Mouse (Mus musculus) layer of hippocampus, adult 2 months (tissue): ENCODE results near the gene Rcc1l. TPM values are rescaled to one million over a fixed set of nuclear protein-coding genes. Genes with fewer than 3 reads are reported as not detected.

Experiments
- DNase-seq, 2 experiments: peaks; one replicate each; pipeline ENCODE4 v3.0.0; 2022; ENCODE audit warnings: low spot score in 2 of 2
- H3K27ac ChIP-seq: fragments of 200-600 bp; 2 replicates; pipeline ENCODE4 v1.8.1; 2022
- H3K4me3 ChIP-seq: fragments of 200-600 bp; 2 replicates; pipeline ENCODE4 v1.8.1; 2022; ENCODE audit warnings: mild to moderate bottlenecking
- CTCF ChIP-seq: fragments of 200-600 bp; conservative IDR thresholded peaks from 2 replicates; pipeline ENCODE4 v1.8.1; 2022; ENCODE audit warnings: antibody characterized with exemption, mild to moderate bottlenecking, moderate library complexity
- total RNA-seq, 2 experiments: library from RNA; stranded (reverse); gene quantifications; 2 replicates each; pipeline ENCODE4 v1.2.3; 2021

Gene Rcc1l
- total RNA-seq, 2 experiments from 2014 or later, result 15.9 to 16.4 TPM

DNA sequence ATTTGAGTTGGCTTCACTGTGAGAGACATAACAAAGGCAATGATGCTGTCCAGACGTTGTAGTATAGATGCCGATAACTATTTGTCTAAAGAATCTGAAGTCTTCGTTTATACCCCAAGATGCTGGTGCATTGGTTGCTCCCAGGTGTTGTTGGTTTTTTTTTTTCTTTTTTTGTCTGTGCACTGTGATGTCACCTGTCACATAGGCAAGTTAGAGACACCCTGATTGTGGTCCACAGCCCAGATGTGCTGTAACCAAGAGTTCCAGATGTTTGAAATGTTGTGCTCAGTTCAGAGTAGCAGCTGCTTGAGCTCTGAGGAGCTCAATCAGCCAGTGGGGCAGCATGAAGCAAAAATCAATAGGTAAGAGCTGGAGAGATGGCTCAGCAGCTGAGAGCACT is 9.5 kb upstream of the Rcc1l start:
- TF ChIP-seq CTCF, result no peak
- H3K27ac ChIP-seq, result peak overlapping the region; percentile 95; the same call in 1 of the 2 replicates
- H3K4me3 ChIP-seq, result no peak overlapping the region
- no peak for DNase-seq

DNA sequence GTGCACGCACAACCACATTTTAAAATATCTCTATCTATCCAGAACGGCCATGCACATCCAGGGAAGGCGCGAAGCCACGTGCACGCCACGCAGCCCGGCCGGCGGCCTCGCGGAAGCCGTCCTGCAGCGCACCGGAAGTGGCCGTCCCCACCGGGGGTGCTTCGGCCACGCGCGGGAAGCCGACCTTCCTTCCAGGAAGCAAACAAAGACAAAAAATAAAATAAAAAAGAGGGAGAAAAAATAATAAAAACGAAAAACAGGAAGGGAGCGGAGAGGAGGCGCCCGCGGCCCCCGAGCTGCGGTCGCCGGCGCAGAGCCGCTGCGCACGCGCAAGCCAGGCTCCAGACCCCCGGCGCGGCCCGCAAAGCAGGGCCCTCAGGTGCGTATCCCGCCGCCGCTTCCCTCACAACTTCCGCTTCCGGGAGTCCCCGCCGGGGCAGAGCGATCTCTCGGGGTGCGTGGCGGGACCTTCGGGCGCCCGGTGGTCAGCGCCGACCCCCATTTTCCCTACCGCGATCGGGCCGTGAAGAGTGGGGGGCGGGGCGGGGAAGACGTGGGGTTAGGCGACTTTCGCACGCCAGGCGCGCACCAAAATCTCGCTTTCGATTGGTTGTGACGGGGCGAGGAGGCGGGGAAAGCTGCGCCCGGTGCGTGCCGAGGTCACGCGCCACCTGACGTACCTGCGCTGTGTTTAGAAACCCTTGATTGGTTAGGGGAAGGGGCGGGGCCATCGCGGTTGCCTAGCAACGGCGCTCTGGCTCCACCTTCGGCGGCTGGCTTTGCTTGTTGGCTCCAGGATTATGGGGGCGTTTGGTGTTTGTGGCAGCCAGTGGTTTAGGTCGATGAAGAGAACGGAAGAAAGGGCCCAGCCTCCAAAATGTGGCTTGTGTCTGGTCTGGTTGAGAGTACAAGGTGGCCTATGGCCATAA is 7.6 kb upstream of the Rcc1l start, which contains the start of gene Gtf2ird2:
Gene Gtf2ird2 (plus strand): TSS at position 140 of the 929 bp plus-strand sequence.
- peak within 1 kb of the TSS; percentile 95 for H3K27ac ChIP-seq
- peak; percentile 30 for TF ChIP-seq CTCF
- DNase-seq, result peak; percentile 99
- H3K4me3 ChIP-seq, result peak within 1 kb of the TSS; percentile 74

DNA sequence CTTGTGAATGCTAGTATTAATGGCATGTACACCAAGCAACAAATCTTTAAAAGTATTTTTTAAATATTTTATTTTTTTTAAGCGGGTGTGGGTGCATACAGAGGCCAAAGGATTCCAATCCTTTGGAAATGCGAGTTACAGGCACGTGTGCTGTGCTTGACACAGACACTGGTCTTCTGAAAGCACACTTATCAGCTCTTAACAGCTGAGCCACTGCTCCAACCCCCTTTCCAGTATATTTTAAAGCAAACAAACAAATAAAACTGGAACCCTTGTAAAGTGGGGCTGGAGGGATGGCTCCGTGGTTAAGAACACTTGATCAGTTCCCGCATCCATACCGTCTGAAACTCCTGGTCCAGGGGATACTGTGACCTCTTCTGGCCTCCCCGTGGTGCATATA is 6.6 kb upstream of the Rcc1l start:
- TF ChIP-seq CTCF, result no peak
- no peak for DNase-seq
- peak overlapping the region; percentile 95 for H3K27ac ChIP-seq
- H3K4me3 ChIP-seq, result peak overlapping the region; percentile 74

DNA sequence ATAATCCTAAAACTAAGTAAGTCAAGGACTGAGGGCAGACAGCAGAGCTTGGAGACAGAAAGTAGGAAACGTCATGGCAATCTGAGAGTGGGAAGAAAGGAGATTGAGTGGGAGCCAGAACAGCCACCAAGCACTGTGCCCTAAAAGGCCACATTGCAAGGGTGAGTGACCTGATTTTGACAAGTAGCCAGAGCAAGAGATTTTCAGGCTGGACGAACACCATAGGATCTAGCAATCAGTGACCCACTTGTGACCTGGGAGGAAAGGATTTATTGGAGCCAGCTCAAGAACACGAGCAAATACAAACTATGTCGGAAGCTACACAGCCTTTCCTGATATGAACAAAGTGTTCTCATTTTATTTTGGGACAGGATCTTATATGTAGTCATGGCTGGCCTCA is 6.2 kb upstream of the Rcc1l start:
- Histone ChIP-seq H3K27ac (peak overlapping the region; percentile 95), H3K4me3 (no peak overlapping the region)
- no peak for DNase-seq
- no peak for TF ChIP-seq CTCF

DNA sequence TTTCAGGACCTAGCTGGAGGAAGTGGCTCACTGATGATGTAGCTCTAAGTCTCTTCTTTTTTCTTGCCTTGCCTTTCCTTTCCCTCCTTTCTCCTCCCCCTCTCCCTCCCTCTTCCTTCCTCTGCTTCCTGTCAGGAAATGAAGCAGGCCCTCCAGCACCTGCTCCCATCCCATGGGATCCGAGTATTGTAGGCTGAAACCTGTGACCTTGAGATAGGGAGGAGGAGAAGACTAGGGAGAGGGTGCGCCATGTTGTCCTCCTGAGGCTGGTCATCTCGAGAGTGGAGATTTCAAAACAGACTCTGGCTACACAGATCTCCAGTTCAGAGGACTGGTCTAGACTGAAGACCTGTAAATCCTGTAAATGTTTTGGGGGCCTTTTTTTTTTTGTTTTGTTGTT is 5.6 kb upstream of the Rcc1l start:
- TF ChIP-seq CTCF, result no peak
- H3K4me3 ChIP-seq, result no peak overlapping the region
- DNase-seq, result no peak
- H3K27ac ChIP-seq, result no peak overlapping the region

DNA sequence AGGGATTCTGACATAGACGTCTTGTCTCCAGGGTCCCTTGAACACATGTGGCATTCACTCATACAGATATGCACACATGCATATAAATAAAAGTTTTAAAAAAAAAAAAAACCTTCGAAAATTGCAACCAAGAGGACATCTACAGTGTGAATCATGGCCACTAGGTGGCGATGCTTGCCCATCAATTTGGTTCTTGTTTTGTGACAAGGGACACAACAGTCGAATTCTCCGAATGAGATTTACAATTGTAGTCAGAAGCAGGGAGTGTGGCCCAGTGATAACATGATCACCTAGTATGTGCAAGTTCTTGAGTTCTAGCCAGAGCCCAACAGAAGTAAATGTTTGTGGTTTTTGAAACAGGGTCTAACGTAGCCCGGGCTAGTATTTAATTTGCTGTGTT is 3.3 kb upstream of the Rcc1l start:
- peak; percentile 79 to 82 for DNase-seq
- peak; percentile 97 for TF ChIP-seq CTCF
- Histone ChIP-seq H3K27ac (no peak overlapping the region), H3K4me3 (no peak overlapping the region)

DNA sequence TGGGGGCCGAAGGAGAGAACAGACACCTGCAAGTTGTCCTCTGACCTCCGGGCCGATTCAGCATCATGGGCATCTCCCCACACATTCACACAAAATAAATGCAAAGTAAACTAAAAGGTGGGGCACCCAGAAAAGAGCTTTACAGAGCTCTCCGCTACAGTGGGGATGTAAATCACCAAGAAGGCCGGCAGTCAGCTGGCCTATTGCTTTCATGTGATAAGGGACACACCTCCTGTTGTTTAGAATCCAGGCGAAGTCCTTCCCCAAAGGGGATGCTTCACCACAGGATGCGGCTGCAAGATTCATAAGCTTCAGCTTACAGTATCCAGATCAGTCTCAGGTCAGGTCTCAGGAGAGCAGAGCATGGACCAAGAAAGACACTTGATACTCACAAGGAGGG is 2.0 kb upstream of the Rcc1l start:
- no peak for DNase-seq
- no peak overlapping the region for H3K4me3 ChIP-seq
- no peak for TF ChIP-seq CTCF
- no peak overlapping the region for H3K27ac ChIP-seq

DNA sequence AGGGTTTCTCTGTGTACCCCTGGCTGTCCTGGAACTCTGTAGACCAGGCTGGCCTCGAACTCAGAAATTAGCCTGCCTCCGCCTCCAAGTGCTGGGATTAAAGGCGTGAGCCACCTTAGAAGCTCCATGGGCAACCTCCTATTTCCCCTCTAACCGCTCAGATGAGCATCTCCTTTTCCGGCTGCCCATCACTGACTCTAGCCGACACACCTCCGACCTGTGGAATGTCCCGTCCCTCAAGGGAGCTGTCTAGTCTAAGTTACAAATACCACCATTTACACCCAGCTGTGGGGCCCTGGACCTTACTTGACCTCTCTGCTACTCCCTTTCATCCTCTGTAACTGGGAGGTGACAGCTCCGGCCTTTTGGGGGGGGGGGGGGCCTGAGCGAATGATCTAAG is 878 bp downstream of the Rcc1l start:
- peak overlapping the region; percentile 90 for H3K4me3 ChIP-seq
- no peak for DNase-seq
- peak overlapping the region; percentile 90; the same call in 1 of the 2 replicates for H3K27ac ChIP-seq
- no peak for TF ChIP-seq CTCF

DNA sequence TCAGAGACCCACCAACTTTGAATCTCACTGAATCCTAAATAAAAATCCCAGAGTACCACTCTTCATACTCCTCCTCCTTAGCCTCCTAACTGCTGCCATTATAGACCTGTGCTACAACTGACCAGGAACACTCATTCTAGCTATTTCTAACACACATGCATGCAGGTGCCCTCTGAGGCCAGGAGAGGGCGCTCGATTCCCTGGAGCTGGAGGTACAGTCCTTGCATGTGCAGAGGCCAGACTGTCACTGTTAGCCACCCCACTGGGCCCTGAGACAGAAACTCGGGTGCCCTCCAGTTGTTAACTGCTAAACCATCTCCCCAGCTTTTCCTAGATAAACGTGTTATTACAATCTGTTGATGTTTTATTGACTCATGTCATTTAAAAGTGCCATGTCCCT is 3.4 kb downstream of the Rcc1l start:
- H3K27ac ChIP-seq, result no peak overlapping the region
- H3K4me3 ChIP-seq, result no peak overlapping the region
- DNase-seq, result peak in 1 of 2 experiments; percentile 36
- TF ChIP-seq CTCF, result peak; percentile 77

DNA sequence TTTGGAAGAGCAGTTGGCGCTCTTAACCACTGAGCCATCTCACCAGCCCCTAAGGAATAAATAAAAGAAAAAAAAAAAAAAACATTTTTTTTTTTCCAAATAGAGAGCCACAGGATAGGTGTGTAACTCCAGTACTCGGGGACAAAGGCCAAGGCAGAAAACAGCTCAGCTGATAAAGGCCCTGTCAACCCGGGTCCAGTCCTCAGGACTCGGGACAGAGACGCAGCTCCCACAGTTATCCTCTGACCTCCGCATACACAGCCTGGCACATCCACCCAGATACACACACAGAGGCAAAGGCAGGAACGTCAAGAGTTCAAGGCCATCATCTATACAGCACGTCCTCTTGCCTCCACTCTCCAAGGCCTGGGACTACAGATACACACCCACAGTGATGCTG is 6.4 kb downstream of the Rcc1l start:
- no peak overlapping the region for H3K4me3 ChIP-seq
- no peak for DNase-seq
- no peak for TF ChIP-seq CTCF
- H3K27ac ChIP-seq, result no peak overlapping the region

DNA sequence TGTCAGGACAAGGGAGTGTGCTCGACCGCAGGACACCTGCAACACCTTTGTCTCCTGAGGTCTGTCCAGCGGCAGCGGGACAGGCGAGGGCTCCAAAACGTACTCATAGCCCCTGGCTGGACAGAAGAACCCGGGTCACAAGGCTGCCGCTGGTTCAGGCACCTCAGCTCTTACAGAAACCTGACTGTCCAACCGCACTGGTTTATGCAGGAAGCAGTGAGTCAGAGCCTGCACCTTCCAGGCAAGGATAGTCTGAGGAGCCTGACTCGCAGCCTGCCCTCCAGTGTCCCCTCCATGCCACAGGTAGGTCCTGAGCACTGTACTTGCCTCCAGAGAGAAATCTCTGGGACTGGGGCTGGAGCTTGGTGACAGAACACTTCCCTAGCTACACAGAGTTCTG is 7.3 kb downstream of the Rcc1l start:
- Histone ChIP-seq H3K27ac (no peak overlapping the region), H3K4me3 (no peak overlapping the region)
- no peak for DNase-seq
- no peak for TF ChIP-seq CTCF

DNA sequence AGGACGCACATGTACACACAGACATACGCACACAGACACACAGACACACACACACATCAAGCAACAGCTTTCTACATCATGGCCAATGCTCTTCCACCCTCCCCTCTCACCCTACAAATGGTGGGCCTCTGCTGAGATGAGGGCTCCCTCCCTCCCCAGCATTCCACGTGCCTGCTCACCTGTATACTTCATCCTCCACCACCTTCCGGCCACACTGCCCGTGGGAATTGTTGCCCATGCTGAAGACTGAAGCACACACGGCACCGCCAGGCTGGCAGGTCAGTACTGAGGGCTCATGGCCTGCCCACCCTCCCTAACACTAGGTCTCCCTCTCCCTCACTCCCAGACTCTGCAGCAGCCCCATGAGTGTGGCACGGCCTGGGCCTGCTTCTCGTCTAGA is 8.5 kb downstream of the Rcc1l start:
- no peak for DNase-seq
- TF ChIP-seq CTCF, result no peak
- Histone ChIP-seq H3K4me3 (no peak overlapping the region), H3K27ac (no peak overlapping the region)

DNA sequence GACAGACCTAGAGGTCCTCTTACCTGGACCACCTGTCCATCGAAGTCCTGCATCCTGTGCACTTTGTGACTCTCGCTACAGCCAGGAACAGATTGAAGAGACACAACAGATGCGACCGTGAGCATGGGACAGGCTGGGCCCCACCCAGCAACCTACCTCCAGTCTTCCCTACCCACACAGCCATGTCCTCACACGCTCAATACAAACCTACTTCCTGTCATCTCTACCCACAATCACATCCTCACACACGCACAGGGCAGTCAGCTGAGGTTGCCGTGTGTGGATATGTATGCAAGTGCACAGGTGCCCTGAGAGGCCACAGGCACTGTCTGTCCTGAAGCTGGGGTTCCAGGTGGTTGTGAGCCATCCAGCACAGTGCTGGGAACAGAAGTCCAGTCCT is 9.9 kb downstream of the Rcc1l start:
- TF ChIP-seq CTCF, result no peak
- no peak overlapping the region for H3K4me3 ChIP-seq
- H3K27ac ChIP-seq, result no peak overlapping the region
- no peak for DNase-seq

DNA sequence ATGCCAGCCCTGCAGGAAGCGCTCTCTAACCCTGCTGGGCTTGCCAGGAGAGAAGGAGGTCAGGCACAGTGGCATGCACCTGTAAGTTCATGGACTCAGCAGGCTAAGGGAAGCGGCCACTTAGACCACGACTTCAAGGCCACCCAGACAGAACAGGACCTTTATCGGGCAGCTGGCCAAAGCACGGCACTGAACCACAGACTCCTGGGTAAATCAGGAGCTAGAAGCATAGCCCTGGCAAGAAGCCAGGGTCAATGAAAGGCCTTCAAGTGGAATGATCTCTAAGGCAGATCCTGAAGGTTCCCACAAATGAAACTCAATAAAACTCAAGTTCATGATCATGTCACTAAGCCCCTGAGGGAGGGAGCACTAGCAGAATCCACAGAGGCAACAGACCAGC is 11.9 kb downstream of the Rcc1l start:
- H3K4me3 ChIP-seq, result no peak overlapping the region
- DNase-seq, result no peak
- no peak for TF ChIP-seq CTCF
- no peak overlapping the region for H3K27ac ChIP-seq
